Mouse (Mus musculus): ENCODE measurements around the gene Igf2r. TPM values are rescaled to one million over a fixed set of nuclear protein-coding genes. Genes with fewer than 3 reads are reported as not detected.

Igf2r gene
- total and polyA plus RNA-seq, 3 experiments = 20.3 to 75.5 (median 74.3) TPM

DNA sequence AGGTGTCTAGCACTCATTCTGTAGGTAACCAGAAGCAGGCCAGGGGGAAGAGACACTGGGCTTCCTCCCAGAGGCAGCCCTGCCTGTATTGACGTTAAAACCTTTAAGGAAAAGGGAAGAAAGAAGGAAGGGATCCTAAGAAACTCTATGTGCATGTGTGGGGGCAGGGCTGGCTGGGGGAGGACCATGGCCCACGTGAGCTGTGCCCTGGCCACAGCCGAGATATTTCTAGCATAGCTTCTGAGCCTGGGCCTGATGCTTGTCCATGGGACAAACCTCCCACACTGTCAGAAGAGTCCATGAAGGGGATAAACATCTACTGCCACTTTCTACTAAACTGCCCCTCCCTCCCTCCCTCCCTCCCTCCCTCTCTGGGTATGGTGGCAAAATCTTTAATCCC is 95.6 kb downstream of the Igf2r start:
- Histone ChIP-seq H3K4me1 (ENCODE audit: insufficient read depth, low read depth, low read length) (peaks cover 52% of the 10 kb centered on the region), H3K36me3 (replicated peaks) (no peaks in the 10 kb centered on the region), H3K27me3 (ENCODE audit: insufficient read depth, low read length) (peaks cover 22% of the 10 kb centered on the region), H3K4me3 (ENCODE audit: low read depth, low read length) (no peak overlapping the region), H3K9me3 (replicated peaks) (no peaks in the 10 kb centered on the region)
- DNase-seq (ENCODE audit: low spot score) (no peak), ATAC-seq (ENCODE audit: extremely low read depth, insufficient number of reproducible peaks, low FRiP score, poor library complexity, severe bottlenecking) (no peak)
- TF ChIP-seq TAL1 (conservative IDR thresholded peaks at IDR 0.05; ENCODE audit: low read depth, low read length) (no peak), CTCF (IDR thresholded peaks at IDR 0.05; ENCODE audit: low read depth, low read length) (no peak), POLR2AphosphoS5 (IDR thresholded peaks at IDR 0.05; ENCODE audit: insufficient replicate concordance, low read depth, low read length) (no peak), GATA2 (IDR thresholded peaks at IDR 0.05; ENCODE audit: borderline replicate concordance, low read depth, low read length) (no peak), GATA1 (IDR thresholded peaks at IDR 0.05; ENCODE audit: borderline replicate concordance, low read length) (no peak)

DNA sequence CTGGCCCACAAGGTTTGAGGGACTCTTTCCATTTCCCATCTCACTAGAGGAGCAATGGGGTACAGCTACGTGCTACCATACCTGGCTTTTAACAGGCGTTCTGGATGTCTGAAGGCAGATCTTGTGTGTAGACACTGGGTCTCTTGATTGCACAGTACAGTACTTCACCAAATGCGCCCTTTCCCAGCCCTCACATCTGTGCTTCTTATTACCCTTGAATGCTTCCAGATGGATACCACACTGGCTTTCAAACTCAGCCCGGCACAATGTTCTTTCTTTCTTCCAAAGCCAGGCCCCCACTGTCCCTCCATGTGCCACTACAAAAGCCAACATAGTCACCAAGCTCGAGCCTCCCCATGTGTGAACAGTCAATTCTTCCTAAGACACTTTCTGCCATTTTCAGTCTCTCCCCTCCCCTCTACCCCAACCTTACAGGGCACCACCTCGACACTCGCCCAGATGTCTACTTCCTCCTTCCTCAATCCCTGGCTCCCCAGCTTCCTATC is 97.1 kb downstream of the Igf2r start:
- TF ChIP-seq POLR2AphosphoS5 (IDR thresholded peaks at IDR 0.05; ENCODE audit: insufficient replicate concordance, low read depth, low read length) (no peak), TAL1 (conservative IDR thresholded peaks at IDR 0.05; ENCODE audit: low read depth, low read length) (no peak), CTCF (IDR thresholded peaks at IDR 0.05; ENCODE audit: low read depth, low read length) (no peak), GATA1 (IDR thresholded peaks at IDR 0.05; ENCODE audit: borderline replicate concordance, low read length) (no peak), GATA2 (IDR thresholded peaks at IDR 0.05; ENCODE audit: borderline replicate concordance, low read depth, low read length) (no peak)
- no peak for DNase-seq (ENCODE audit: low spot score)
- no peak for ATAC-seq (ENCODE audit: extremely low read depth, insufficient number of reproducible peaks, low FRiP score, poor library complexity, severe bottlenecking)
- Histone ChIP-seq H3K27me3 (ENCODE audit: insufficient read depth, low read length) (peaks cover 25% of the 10 kb centered on the region), H3K4me1 (ENCODE audit: insufficient read depth, low read depth, low read length) (peaks cover 61% of the 10 kb centered on the region), H3K4me3 (ENCODE audit: low read depth, low read length) (no peak overlapping the region), H3K36me3 (replicated peaks) (no peaks in the 10 kb centered on the region), H3K9me3 (replicated peaks) (no peaks in the 10 kb centered on the region)

GRCm38 (mm10) chr17:12671029-12671605 is 98.3 kb downstream of the Igf2r start:
- no peaks in the 10 kb centered on the region for H3K9me3 ChIP-seq (replicated peaks)
- H3K4me1 ChIP-seq (ENCODE audit: insufficient read depth, low read depth, low read length) = peaks cover 67% of the 10 kb centered on the region
- H3K4me3 ChIP-seq (ENCODE audit: low read depth, low read length) = no peak overlapping the region
- H3K27me3 ChIP-seq (ENCODE audit: insufficient read depth, low read length) = peaks cover 32% of the 10 kb centered on the region
- ATAC-seq (ENCODE audit: extremely low read depth, insufficient number of reproducible peaks, low FRiP score, poor library complexity, severe bottlenecking) (no peak), DNase-seq (ENCODE audit: low spot score) (no peak)
- H3K36me3 ChIP-seq (replicated peaks) = no peaks in the 10 kb centered on the region
- no peak for TF ChIP-seq TAL1 (conservative IDR thresholded peaks at IDR 0.05; ENCODE audit: low read depth, low read length)
- no peak for TF ChIP-seq CTCF (IDR thresholded peaks at IDR 0.05; ENCODE audit: low read depth, low read length)
- TF ChIP-seq POLR2AphosphoS5 (IDR thresholded peaks at IDR 0.05; ENCODE audit: insufficient replicate concordance, low read depth, low read length) = no peak

DNA sequence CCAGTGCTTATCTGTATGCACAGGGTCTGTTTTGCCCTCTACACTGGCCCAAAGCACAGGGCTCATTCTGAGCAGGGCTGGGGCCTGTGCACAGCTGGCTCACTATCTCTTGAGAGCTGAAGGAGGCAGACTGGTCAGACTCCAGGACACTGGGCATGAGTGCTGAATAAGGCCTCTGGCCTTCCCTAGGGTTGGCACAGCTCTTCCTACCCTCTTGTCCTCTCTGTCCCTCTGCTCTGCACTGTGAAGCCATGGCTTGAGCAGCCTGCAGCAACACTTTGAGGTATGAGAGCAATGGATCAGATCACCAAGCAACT is 100.1 kb downstream of the Igf2r start:
- Histone ChIP-seq H3K9me3 (replicated peaks) (no peaks in the 10 kb centered on the region), H3K36me3 (replicated peaks) (no peaks in the 10 kb centered on the region), H3K4me3 (ENCODE audit: low read depth, low read length) (peak overlapping the region; percentile 17; the same call in 1 of the 2 replicates), H3K27me3 (ENCODE audit: insufficient read depth, low read length) (peaks cover 40% of the 10 kb centered on the region), H3K4me1 (ENCODE audit: insufficient read depth, low read depth, low read length) (peaks cover 66% of the 10 kb centered on the region)
- peak; percentile 43 for DNase-seq (ENCODE audit: low spot score)
- TF ChIP-seq GATA1 (IDR thresholded peaks at IDR 0.05; ENCODE audit: borderline replicate concordance, low read length) = no peak
- no peak for TF ChIP-seq CTCF (IDR thresholded peaks at IDR 0.05; ENCODE audit: low read depth, low read length)
- no peak for TF ChIP-seq POLR2AphosphoS5 (IDR thresholded peaks at IDR 0.05; ENCODE audit: insufficient replicate concordance, low read depth, low read length)
- TF ChIP-seq TAL1 (conservative IDR thresholded peaks at IDR 0.05; ENCODE audit: low read depth, low read length) = no peak; the same call in 1 of the 2 replicates
- TF ChIP-seq GATA2 (IDR thresholded peaks at IDR 0.05; ENCODE audit: borderline replicate concordance, low read depth, low read length) = no peak
- peak; percentile 70 for ATAC-seq (ENCODE audit: extremely low read depth, insufficient number of reproducible peaks, low FRiP score, poor library complexity, severe bottlenecking)

GRCm38 (mm10) chr17:12668478-12669362 is 100.7 kb downstream of the Igf2r start:
- Histone ChIP-seq H3K9me3 (replicated peaks) (no peaks in the 10 kb centered on the region), H3K36me3 (replicated peaks) (no peaks in the 10 kb centered on the region), H3K4me3 (ENCODE audit: low read depth, low read length) (peak overlapping the region; percentile 17; the same call in 1 of the 2 replicates), H3K27me3 (ENCODE audit: insufficient read depth, low read length) (peaks cover 44% of the 10 kb centered on the region), H3K4me1 (ENCODE audit: insufficient read depth, low read depth, low read length) (peaks cover 62% of the 10 kb centered on the region)
- ATAC-seq (ENCODE audit: extremely low read depth, insufficient number of reproducible peaks, low FRiP score, poor library complexity, severe bottlenecking) (peak; percentile 66), DNase-seq (ENCODE audit: low spot score) (peak; percentile 30)
- TF ChIP-seq TAL1 (conservative IDR thresholded peaks at IDR 0.05; ENCODE audit: low read depth, low read length) (peak; percentile 75), CTCF (IDR thresholded peaks at IDR 0.05; ENCODE audit: low read depth, low read length) (no peak)

DNA sequence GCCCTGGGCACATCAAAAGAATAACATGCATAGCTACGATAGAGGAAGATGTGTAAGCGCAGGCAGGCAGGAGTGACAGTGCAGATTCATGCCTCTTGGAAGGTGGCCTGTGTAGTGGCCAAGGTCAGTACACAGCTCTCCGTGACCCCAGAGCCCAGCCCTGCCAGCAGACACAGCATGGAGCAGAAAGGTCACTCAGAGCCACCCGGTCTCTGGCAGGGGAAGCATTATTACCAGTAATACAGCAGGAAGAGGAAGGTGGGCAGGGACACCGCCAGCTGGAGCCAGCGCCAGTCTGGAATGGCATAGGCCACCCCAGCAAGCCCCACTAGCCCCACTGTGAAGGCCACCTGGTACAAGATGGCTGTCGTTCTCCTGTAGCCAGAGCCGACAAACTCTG is 105.3 kb downstream of the Igf2r start:
- DNase-seq (ENCODE audit: low spot score) (no peak), ATAC-seq (ENCODE audit: extremely low read depth, insufficient number of reproducible peaks, low FRiP score, poor library complexity, severe bottlenecking) (no peak)
- no peak overlapping the region for H3K4me3 ChIP-seq (ENCODE audit: low read depth, low read length)
- H3K4me1 ChIP-seq (ENCODE audit: insufficient read depth, low read depth, low read length) = peaks cover 38% of the 10 kb centered on the region
- no peak for TF ChIP-seq TAL1 (conservative IDR thresholded peaks at IDR 0.05; ENCODE audit: low read depth, low read length)
- no peak for TF ChIP-seq GATA2 (IDR thresholded peaks at IDR 0.05; ENCODE audit: borderline replicate concordance, low read depth, low read length)
- TF ChIP-seq GATA1 (IDR thresholded peaks at IDR 0.05; ENCODE audit: borderline replicate concordance, low read length) = no peak
- no peak for TF ChIP-seq CTCF (IDR thresholded peaks at IDR 0.05; ENCODE audit: low read depth, low read length)
- no peaks in the 10 kb centered on the region for H3K36me3 ChIP-seq (replicated peaks)
- H3K27me3 ChIP-seq (ENCODE audit: insufficient read depth, low read length) = peaks cover 64% of the 10 kb centered on the region
- H3K9me3 ChIP-seq (replicated peaks) = no peaks in the 10 kb centered on the region

All from G1E (cell line).